Mouse (Mus musculus) midbrain, embryonic 16.5 days (tissue): ENCODE data around the gene Eif4ebp2. TPM values are rescaled to one million over a fixed set of nuclear protein-coding genes. Genes with fewer than 3 reads are reported as not detected.

Experiments
- ATAC-seq: fragments of 200-750 bp; cut with Nextera tagmentation; 2 replicates; pipeline ENCODE4 v1.8.0; 2017; ENCODE audit warnings: moderate TSS enrichment
- H3K27ac ChIP-seq: fragments of 300-500 bp; sonication (generic); 2 replicates; pipeline ENCODE4 v1.5.1; 2014; ENCODE audit warnings: mild to moderate bottlenecking, low read length, mixed read lengths
- H3K27me3 ChIP-seq: fragments of 300-500 bp; sonication (generic); 2 replicates; pipeline ENCODE4 v1.6.1; 2014; ENCODE audit warnings: low read depth, low read length, mixed read lengths; ENCODE audit not compliant: control insufficient read depth, insufficient read depth
- H3K36me3 ChIP-seq: fragments of 300-500 bp; sonication (generic); 2 replicates; pipeline ENCODE4 v1.6.1; 2014; ENCODE audit warnings: mild to moderate bottlenecking, low read length, moderate library complexity, mixed read lengths; ENCODE audit not compliant: control insufficient read depth, insufficient read depth
- H3K4me1 ChIP-seq: fragments of 300-500 bp; sonication (generic); 2 replicates; pipeline ENCODE4 v1.6.1; 2014; ENCODE audit warnings: mild to moderate bottlenecking, low read length, mixed read lengths; ENCODE audit not compliant: control insufficient read depth, insufficient read depth
- H3K4me2 ChIP-seq: fragments of 300-500 bp; sonication (generic); 2 replicates; pipeline ENCODE4 v1.6.1; 2014; ENCODE audit warnings: mild to moderate bottlenecking, low read length, mixed read lengths
- H3K4me3 ChIP-seq: fragments of 300-500 bp; sonication (generic); 2 replicates; pipeline ENCODE4 v1.5.1; 2014; ENCODE audit warnings: low read depth, mild to moderate bottlenecking, low read length, moderate library complexity, mixed read lengths
- H3K9ac ChIP-seq: fragments of 300-500 bp; sonication (generic); 2 replicates; pipeline ENCODE4 v1.6.1; 2014; ENCODE audit warnings: low read depth, low read length, mixed read lengths
- H3K9me3 ChIP-seq: fragments of 300-500 bp; sonication (generic); replicated peaks from 2 replicates; pipeline ENCODE4 v1.6.1; 2014; ENCODE audit warnings: mild to moderate bottlenecking, low read length, mixed read lengths; ENCODE audit not compliant: control insufficient read depth, poor library complexity, severe bottlenecking
- WGBS: fragments of 180-500 bp; shearing (Covaris S2); extraction: QIAGEN DNeasy Blood & Tissue Kit; methylation state at CpG from one replicate; pipeline ENCODE4 v1.1.7; 2014; 5-methylcytosine and 5-hydroxymethylcytosine counted together
- polyA plus RNA-seq: library from polyadenylated mRNA; unstranded; fragments of >200 nt; fragmentation: Nextera tagmentation; extraction: Ambion mirVana; gene quantifications from 2 replicates; pipeline ENCODE4 v1.2.1, GENCODE M21; 2015

The Eif4ebp2 gene
- polyA plus RNA-seq, 1 experiment from 2014 or later: 36.9 TPM

- ATAC-seq: no peak
- Histone ChIP-seq H3K4me1 (peaks cover 38% of the 10 kb centered on the region), H3K4me3 (peak overlapping the region; percentile 99), H3K36me3 (no peaks in the 10 kb centered on the region), H3K27ac (peak overlapping the region; percentile 85; the same call in 1 of the 2 replicates), H3K27me3 (no peaks in the 10 kb centered on the region), H3K4me2 (peak overlapping the region; percentile 88), H3K9ac (peak overlapping the region; percentile 97), H3K9me3 (no peaks in the 10 kb centered on the region)
- WGBS: 4% methylated on average over 8 of the region's 8 CpGs
These were observed 964 bp downstream of the Eif4ebp2 start for GRCm38 (mm10) chr10:61451463-61451930.

DNA sequence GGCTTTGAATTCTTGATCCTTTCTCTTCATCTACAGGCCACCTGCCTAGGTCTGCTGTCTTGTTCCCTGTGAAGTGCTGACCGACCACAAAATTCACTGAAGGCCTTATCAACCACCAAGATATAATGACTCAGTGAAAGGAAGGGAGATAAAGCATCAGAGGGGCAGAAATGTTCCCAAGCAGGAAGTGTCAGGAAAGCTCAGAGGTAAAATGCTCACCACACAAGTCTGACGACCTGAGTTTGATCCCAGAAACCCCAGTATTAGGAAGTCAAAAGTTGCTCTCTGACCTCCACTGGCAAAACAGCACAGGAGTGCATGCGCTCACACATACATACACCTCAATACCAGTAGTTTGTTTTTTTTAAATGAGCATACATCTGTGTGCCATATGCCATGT is 3.6 kb downstream of the Eif4ebp2 start:
- H3K27me3 ChIP-seq: no peaks in the 10 kb centered on the region
- no peaks in the 10 kb centered on the region for H3K36me3 ChIP-seq
- H3K4me2 ChIP-seq: no peak overlapping the region
- peaks cover 52% of the 10 kb centered on the region for H3K4me1 ChIP-seq
- WGBS: 87% methylated on average over 3 of the region's 3 CpGs
- H3K9me3 ChIP-seq: no peaks in the 10 kb centered on the region
- no peak overlapping the region for H3K9ac ChIP-seq
- H3K4me3 ChIP-seq: no peak overlapping the region
- ATAC-seq: no peak
- H3K27ac ChIP-seq: no peak overlapping the region

DNA sequence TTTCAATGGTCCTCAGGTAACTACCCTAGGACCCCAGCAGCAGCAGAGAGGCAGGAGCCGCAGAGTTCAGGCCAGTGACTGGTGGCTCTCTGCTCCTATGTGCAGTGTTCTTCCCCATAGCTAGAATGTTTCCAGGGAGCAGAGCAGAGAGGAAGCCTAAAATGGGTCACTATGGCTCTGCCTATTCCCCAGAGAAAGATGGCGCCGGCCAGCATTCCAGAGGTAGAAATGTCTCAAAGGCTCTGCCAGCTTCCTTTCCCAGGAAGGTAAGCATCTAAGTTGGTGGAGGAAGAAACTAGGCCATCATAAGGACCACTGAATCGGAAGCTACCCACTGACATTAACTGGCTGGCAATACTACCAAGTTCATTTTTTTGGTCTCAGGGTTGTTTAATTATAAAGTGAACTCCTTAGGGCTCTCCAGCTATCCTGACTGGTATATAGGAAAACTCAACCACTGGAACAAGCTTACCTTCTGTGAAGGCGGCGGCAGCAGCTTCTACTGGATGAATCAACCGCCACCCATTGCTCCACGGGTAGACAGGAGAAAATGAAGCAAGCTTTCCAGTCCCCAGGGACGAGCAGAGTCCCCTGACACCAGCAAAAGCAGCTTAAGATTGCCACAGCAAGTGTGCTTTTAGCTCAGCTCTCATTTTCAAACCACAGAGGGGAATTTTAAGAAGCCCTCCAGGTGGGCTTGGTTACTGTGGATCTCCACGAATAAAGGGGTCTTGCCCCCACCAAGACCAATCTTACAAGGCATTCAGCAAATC is 4.7 kb downstream of the Eif4ebp2 start:
- Histone ChIP-seq H3K4me2 (no peak overlapping the region), H3K4me3 (no peak overlapping the region), H3K27ac (peak overlapping the region; percentile 28; the same call in 1 of the 2 replicates), H3K9ac (no peak overlapping the region), H3K27me3 (no peaks in the 10 kb centered on the region), H3K4me1 (peaks cover 55% of the 10 kb centered on the region), H3K9me3 (no peaks in the 10 kb centered on the region), H3K36me3 (no peaks in the 10 kb centered on the region)
- no peak for ATAC-seq
- WGBS: 77% methylated on average over 10 of the region's 10 CpGs

GRCm38 (mm10) chr10:61445016-61445415 is 7.4 kb downstream of the Eif4ebp2 start:
- Histone ChIP-seq H3K9me3 (no peaks in the 10 kb centered on the region), H3K9ac (no peak overlapping the region), H3K4me2 (no peak overlapping the region), H3K4me3 (no peak overlapping the region), H3K27me3 (no peaks in the 10 kb centered on the region), H3K4me1 (peaks cover 39% of the 10 kb centered on the region), H3K36me3 (no peaks in the 10 kb centered on the region), H3K27ac (no peak overlapping the region)
- WGBS: 84% methylated on average over 3 of the region's 3 CpGs
- ATAC-seq: no peak

DNA sequence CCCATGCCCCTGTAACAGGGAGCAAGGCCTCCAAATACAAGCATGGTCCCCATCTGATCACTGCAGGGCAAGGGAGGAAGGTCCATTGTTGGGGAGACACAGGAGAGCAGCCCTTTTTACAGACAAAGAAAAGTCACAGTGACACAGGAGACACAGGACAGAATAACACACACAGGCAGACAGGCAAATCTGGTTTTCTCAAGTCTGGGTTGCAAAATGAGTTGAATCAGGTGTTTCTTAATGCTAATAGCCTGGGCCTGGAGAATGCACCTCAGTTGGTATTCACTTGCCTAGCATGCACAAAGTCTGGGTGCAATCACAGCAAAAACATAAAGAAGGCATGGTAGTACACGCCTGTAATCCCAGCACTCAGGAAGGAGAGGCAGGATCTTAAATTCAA is 8.6 kb downstream of the Eif4ebp2 start:
- Histone ChIP-seq H3K9ac (no peak overlapping the region), H3K9me3 (no peaks in the 10 kb centered on the region), H3K4me2 (no peak overlapping the region), H3K27ac (no peak overlapping the region), H3K27me3 (no peaks in the 10 kb centered on the region), H3K4me1 (peaks cover 34% of the 10 kb centered on the region), H3K36me3 (no peaks in the 10 kb centered on the region), H3K4me3 (no peak overlapping the region)
- WGBS: 65% methylated on average over 1 of the region's 1 CpGs
- ATAC-seq: no peak

DNA sequence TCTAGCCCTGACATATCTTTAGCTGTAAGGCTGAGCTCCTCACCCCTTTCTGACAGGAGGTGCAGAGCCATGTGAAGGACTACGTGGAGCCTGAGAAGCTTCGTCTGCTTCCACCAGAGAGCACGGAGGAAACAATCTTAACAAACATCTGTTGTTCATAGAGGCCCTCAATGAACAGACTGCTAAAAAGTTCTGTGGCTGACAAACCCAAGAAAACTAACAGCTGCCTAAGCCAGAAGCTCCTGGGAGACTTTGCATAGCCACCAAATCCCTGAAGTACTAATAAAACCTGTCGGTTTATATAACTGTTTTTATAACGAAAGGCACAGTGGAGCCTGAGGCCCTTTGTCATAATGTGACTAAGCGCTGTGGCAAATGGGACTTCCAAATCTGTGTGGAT is 9.0 kb downstream of the Eif4ebp2 start:
- WGBS: 52% methylated on average over 6 of the region's 6 CpGs
- no peak overlapping the region for H3K27ac ChIP-seq
- H3K4me3 ChIP-seq: no peak overlapping the region
- ATAC-seq: no peak
- no peaks in the 10 kb centered on the region for H3K9me3 ChIP-seq
- H3K27me3 ChIP-seq: no peaks in the 10 kb centered on the region
- no peak overlapping the region for H3K4me2 ChIP-seq
- H3K4me1 ChIP-seq: peaks cover 32% of the 10 kb centered on the region
- H3K36me3 ChIP-seq: no peaks in the 10 kb centered on the region
- H3K9ac ChIP-seq: no peak overlapping the region

DNA sequence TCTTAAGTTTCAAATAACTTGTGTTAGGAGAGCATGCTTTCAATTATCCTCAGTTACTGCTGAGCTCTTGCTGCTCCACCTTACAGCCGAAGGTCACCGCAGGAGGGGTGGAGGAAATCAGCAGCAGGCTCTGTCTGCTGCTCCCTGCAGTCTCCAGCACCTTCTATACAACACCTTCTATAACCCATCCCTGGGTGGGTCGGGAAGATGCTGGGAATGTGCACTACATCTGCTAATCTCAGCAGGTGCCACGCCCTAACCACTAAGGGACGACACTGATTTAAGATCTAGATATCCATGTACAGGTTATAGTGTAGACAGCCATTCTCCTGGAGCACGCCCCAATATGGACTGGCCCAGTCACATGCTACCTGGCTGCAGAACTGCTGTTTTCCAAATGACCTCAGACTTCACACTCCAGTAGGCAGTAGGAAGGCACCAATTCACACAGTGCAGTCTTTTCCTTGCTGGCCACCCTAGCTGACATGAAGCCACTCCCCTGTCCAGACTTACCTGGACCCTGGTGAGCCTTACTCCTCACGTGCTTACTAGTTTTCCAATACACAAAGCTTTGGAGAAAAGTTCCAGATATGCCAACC is 12.2 kb downstream of the Eif4ebp2 start:
- Histone ChIP-seq H3K36me3 (no peaks in the 10 kb centered on the region), H3K9me3 (no peaks in the 10 kb centered on the region), H3K4me3 (no peak overlapping the region), H3K9ac (no peak overlapping the region), H3K27ac (no peak overlapping the region), H3K4me2 (no peak overlapping the region), H3K4me1 (peaks cover 13% of the 10 kb centered on the region), H3K27me3 (no peaks in the 10 kb centered on the region)
- ATAC-seq: no peak
- 89% methylated on average over 7 of the region's 7 CpGs for WGBS

- Histone ChIP-seq H3K27me3 (no peaks in the 10 kb centered on the region), H3K4me3 (no peak overlapping the region), H3K36me3 (peaks cover 28% of the 10 kb centered on the region), H3K9ac (no peak overlapping the region), H3K27ac (no peak overlapping the region), H3K9me3 (no peaks in the 10 kb centered on the region), H3K4me2 (no peak overlapping the region), H3K4me1 (no peaks in the 10 kb centered on the region)
- ATAC-seq: no peak
- 95% methylated on average over 9 of the region's 9 CpGs for WGBS
These were observed 21.1 kb downstream of the Eif4ebp2 start for GRCm38 (mm10) chr10:61431375-61431774.

DNA sequence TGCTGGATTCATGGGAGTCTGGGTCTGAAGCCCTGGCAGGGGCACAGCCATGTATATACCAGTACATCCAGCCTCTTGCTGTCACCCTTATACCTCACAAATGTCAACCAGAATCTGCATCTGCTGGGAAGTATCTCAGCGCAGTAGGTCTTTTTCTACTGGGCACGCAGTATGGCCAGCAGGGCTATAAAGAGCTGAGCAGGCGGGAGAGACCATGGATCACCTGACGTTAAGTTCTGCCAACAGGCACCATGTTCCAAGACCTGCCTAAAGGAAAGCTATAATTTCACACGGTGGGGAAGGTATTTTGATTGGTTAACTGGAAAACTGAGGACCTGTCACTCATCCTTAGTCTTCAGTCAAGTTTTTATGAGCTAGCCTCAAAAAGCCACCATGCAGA is 23.4 kb downstream of the Eif4ebp2 start:
- Histone ChIP-seq H3K27ac (no peak overlapping the region), H3K9ac (no peak overlapping the region), H3K4me2 (no peak overlapping the region), H3K27me3 (no peaks in the 10 kb centered on the region), H3K9me3 (no peaks in the 10 kb centered on the region), H3K4me3 (no peak overlapping the region), H3K4me1 (peaks cover 7% of the 10 kb centered on the region), H3K36me3 (peaks cover 25% of the 10 kb centered on the region)
- no peak for ATAC-seq
- 88% methylated on average over 5 of the region's 5 CpGs for WGBS
